Mouse (Mus musculus): ENCODE measurements around the gene Olfr1396.

- no peak for TF ChIP-seq CTCF (IDR thresholded peaks at IDR 0.05; ENCODE audit: control insufficient read depth, insufficient read depth, low read length)
- no peak for TF ChIP-seq POLR2A (IDR thresholded peaks at IDR 0.05; ENCODE audit: borderline replicate concordance, control insufficient read depth, low read depth, low read length)
Measured at GRCm38 (mm10) chr11:49080636-49081035, 34.0 kb downstream of the Olfr1396 start.

Data from bone marrow, adult 2 months (tissue).